Mouse (Mus musculus) frontal cortex, postnatal 25 days (tissue): Measurements from ENCODE around the gene Gm4791.
A peak's percentile ranks its signal among the peaks of the same experiment; 100 is the strongest.

Experiments used
- DNase-seq, 2 experiments: peaks; one replicate each; pipeline ENCODE4 v3.0.0; 2022; ENCODE audit warnings: low spot score in 2 of 2

The Gm4791 gene

DNA sequence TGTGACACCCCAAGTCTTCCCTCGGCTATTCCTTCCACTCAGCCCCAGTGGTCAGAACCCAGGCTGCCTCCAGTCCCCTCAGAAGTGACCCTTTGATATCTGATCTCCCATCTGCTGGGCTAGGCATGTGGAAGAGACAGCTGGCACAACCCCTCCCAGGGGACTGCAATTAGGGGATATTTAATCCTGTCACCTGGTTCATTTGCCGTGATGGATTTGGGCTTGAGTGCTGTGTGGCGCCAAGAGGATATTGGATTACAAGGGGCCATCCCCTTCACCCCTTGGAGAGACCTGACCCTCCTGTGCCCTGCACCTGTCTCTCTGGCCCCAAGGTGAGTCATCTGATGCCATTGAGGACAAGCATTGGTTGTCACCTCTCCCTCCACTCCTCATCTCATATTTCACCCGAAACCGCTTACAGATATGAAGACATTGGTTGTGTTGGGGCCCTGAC, at the start of gene Gm4791:
Gm4791 (plus strand) TSS at position 404 of the 454 bp plus-strand sequence.
- DNase-seq, result no peak

DNA sequence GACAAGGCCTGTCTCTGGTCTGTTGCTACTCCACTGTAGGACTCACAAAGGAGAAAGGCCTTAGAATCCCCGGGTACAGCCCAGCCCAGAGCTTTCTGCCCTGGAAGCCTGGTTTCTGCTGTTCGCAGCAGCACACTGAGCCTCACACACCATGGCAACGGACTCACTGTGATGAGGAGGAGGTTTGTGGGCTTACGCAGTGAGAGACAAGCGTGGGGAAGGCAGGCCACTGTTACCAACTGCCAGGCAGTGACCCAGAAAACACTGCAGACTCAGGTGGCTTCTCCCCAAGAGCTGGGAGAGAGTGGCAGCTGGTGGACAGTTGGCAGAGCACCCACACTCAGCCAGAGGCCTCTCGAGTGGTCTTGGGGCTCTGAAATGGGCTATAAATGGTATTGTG, 42.3 kb upstream of the Gm4791 start:
- peak in 1 of 2 experiments; percentile 21 for DNase-seq

DNA sequence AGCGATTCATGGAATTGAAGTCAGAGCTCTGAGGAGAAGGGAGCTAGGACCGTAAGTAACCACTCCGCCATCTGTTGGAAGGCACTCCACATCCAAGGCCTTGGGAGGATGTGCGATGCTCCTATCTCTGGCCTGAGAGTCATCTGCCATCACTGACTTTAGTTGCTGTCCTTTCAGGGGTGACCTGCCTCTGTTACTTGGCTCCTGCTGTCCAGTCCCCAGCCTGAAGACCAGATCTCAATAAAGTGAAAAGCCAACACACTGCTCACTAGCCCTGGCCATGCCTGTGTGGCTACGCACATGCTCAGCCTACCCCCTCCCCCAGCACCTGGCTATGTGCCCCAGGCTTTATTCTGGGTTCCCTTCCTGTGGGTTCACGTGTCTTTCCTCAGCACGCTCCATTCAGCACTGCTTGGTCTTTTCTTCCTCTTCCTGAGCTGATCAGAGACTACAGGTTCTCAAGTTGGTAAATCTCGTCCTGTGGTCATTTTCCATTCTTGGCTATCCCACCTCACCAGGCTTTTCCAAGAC, 41.1 kb upstream of the Gm4791 start:
- no peak for DNase-seq

DNA sequence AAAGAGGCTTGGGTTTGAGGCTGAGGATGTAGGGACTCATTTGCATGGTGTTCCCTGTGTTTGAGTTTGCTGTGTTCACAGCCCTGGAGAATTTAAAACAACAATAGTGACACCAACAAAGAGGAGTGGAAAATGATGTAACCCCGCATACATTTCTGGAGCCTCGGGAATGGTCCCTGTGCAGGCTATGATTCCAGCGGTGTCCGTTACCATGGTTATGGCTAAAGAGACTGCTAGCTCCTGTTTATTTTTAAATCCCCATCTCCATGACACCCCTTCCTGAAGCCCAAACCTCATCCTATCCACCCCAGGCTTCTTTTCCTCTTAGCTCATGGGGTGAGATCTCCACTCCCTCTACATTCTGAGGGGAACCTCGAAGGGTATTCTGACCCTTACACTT, 32.5 kb upstream of the Gm4791 start:
- no peak for DNase-seq

DNA sequence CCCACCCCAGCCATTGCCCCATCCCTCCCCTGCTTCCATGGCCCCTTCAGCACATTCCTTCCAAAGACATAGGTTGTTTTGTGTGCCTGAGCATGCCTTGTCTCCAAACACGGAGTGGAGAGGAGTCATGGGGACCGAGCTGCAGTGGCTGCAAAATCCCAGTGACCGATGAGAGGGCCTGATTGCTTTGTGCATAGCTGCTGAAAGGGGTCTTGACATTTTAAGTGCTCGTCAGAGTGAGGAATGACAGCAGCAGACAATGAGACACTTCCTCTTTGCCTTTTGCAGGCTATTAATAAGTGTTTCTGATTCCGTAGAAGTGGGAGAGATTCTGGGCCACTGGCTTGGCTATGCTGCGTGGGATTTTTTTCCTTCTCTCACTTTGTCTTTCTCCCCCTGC, 29.6 kb upstream of the Gm4791 start:
- DNase-seq, result no peak

DNA sequence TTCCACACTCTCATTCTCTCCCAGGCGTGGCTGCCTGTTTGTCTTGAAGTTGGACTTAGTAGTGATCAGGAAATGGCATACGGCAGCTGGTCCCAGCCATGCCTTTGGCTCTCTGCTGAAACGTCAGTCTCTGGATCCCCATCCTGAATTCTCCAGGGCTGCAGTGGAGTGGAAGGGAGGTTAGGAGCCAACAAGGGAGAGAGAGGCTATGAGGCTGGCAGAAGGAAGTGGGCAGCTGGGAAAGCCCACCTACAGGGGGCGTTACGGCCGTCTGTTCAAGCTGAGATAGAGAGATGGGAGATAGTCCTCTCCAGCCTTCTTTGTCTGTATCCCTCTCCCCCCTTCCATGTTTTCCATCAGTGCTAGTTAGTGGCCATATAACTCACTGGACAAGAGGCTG, 29.1 kb upstream of the Gm4791 start:
- no peak for DNase-seq

DNA sequence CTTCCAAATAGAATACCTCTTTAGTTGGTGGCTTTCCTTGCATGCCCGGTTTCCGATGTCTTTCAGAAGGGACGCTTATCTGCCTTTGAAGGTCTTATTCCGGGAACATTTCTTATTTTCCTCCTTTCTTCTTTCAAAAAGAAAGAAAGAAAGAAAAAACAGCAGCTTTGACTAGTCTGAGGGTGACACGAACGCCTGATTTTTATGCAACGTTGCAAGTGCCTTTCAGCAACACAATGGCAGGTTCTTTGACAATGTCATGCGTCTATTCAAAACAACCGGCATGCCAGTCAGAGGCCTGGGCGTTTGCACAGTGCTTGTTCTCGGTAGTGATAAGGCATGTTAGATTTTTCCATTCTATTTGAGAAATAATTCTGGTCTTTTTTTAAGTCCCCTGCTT, 19.7 kb upstream of the Gm4791 start:
- no peak for DNase-seq

DNA sequence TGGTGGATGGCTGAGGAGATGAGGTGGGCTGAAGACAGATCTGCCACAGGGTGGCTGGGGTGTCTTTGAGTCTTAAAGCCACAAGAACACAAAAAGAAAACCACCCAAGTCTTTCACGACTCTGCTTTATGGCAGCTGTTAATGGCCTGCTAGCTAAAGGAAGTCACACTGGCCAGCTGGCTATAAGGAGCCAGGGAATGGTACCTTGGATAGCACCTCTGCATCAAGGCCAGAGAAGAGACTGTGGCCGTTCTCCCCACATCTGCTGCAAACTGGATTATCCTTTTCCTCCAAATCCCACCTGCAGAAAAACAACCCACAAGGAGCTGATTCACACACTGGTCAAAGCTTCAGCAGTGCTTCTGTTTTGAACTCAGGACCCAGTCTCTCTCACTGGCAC, 18.4 kb upstream of the Gm4791 start:
- DNase-seq, result no peak

DNA sequence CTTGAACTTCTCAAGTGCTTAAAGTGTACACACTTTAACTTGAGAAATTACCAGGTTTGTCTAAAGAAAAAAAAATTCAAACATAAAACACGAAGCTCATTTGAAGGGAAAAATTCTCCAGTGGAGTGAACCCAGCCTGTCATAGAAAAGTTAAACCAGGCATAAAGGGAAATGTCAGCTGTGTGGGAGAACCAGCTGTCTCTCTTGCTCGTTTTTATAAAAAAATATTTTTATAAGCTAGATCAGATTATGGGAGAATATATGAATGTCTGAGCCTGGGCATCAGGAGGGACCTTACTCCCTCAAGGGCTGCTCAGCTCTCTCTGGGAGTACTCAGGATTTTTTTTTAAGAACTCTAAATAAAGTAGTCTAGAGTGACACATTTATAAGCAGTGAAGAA, 15.1 kb upstream of the Gm4791 start:
- no peak for DNase-seq

DNA sequence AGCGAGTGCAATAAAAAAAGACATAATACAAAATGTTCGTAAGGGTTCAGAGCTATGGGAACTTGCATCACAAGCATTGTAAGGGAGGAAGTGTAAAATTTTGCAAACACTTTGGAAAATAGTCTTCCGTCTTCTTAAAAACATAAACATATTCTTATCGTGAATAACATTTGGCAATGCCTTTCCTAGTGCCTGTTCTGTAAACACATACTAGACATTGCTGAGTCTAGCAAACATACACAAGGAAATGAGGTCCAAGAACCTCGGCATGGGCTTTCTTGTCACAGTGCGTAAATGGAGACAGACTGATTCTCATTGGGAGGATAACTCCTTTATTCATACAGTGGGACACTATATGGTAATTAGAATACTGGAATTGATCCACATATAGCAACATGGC, 43.0 kb downstream of the Gm4791 start:
- no peak for DNase-seq
